Mouse (Mus musculus) heart, embryonic 10.5 days (tissue): ENCODE measurements around the gene Taar7d. TPM values are rescaled to one million over a fixed set of nuclear protein-coding genes. Genes with fewer than 3 reads are reported as not detected.

ENCODE experiments used
- DNase-seq: peaks from one replicate; pipeline ENCODE4 v3.0.0-alpha.2; 2017; ENCODE audit warnings: low spot score
- H3K27ac ChIP-seq: fragments of 300-500 bp; sonication (generic); 2 replicates; pipeline ENCODE4 v1.5.1; 2016; ENCODE audit warnings: mild to moderate bottlenecking
- H3K27me3 ChIP-seq: fragments of 300-500 bp; sonication (generic); 2 replicates; pipeline ENCODE4 v1.6.1; 2016; ENCODE audit warnings: mild to moderate bottlenecking; ENCODE audit not compliant: poor library complexity, insufficient read depth, severe bottlenecking
- H3K36me3 ChIP-seq: fragments of 300-500 bp; sonication (generic); 2 replicates; pipeline ENCODE4 v1.6.1; 2016; ENCODE audit warnings: mild to moderate bottlenecking, moderate library complexity
- H3K4me1 ChIP-seq: fragments of 300-500 bp; sonication (generic); 2 replicates; pipeline ENCODE4 v1.6.1; 2016; ENCODE audit warnings: mild to moderate bottlenecking
- H3K4me3 ChIP-seq: fragments of 300-500 bp; sonication (generic); 2 replicates; pipeline ENCODE4 v1.5.1; 2016; ENCODE audit warnings: mild to moderate bottlenecking, moderate library complexity
- H3K9me3 ChIP-seq: fragments of 300-500 bp; sonication (generic); 2 replicates; pipeline ENCODE4 v1.6.1; 2016; ENCODE audit warnings: mild to moderate bottlenecking, moderate library complexity
- WGBS: fragments of 180-500 bp; shearing (Covaris S2); methylation state at CpG from one replicate; pipeline ENCODE4 v1.1.7; 2016; 5-methylcytosine and 5-hydroxymethylcytosine counted together
- polyA plus RNA-seq: library from polyadenylated mRNA; unstranded; fragments of >200 nt; fragmentation: Nextera tagmentation; extraction: Ambion mirVana; gene quantifications from 2 replicates; pipeline ENCODE4 v1.2.1, GENCODE M21; 2016

Gene Taar7d
- not detected in 2 replicates for polyA plus RNA-seq

- Histone ChIP-seq H3K4me1 (no peaks in the 10 kb centered on the region), H3K4me3 (no peak within 1 kb of the TSS), H3K36me3 (no peaks in the 10 kb centered on the region), H3K9me3 (no peaks in the 10 kb centered on the region), H3K27me3 (no peaks in the 10 kb centered on the region), H3K27ac (no peak within 1 kb of the TSS)
- no peak for DNase-seq
Observed at GRCm38 (mm10) chr10:24026922-24027321, at the start of gene Taar7d. Gene Taar7d, plus strand, starts transcription at chr10:24027222.

GRCm38 (mm10) chr10:23977958-23978357, 49.1 kb upstream of the Taar7d start:
- no peaks in the 10 kb centered on the region for H3K4me1 ChIP-seq
- no peak overlapping the region for H3K4me3 ChIP-seq
- DNase-seq: no peak
- 52% methylated on average over 4 of the region's 4 CpGs for WGBS
- H3K27ac ChIP-seq: no peak overlapping the region
- H3K9me3 ChIP-seq: no peaks in the 10 kb centered on the region
- no peaks in the 10 kb centered on the region for H3K27me3 ChIP-seq
- no peaks in the 10 kb centered on the region for H3K36me3 ChIP-seq

GRCm38 (mm10) chr10:23978901-23979705, 47.9 kb upstream of the Taar7d start:
- peak; percentile 84 for DNase-seq
- Histone ChIP-seq H3K9me3 (no peaks in the 10 kb centered on the region), H3K27ac (no peak overlapping the region), H3K27me3 (no peaks in the 10 kb centered on the region), H3K4me3 (no peak overlapping the region), H3K4me1 (no peaks in the 10 kb centered on the region), H3K36me3 (no peaks in the 10 kb centered on the region)
- 41% methylated on average over 16 of the region's 16 CpGs for WGBS

GRCm38 (mm10) chr10:23985546-23985945, 41.5 kb upstream of the Taar7d start, which contains the start of gene Taar6:
Gene Taar6, minus strand, starts transcription at chr10:23985646.
- Histone ChIP-seq H3K4me3 (no peak within 1 kb of the TSS), H3K36me3 (0 out of 2 replicates have a peak, but pooled peaks cover 2% of the 10 kb centered on the region), H3K27ac (no peak within 1 kb of the TSS), H3K4me1 (no peaks in the 10 kb centered on the region), H3K9me3 (no peaks in the 10 kb centered on the region), H3K27me3 (peaks cover 4% of the 10 kb centered on the region; the same call in 1 of the 2 replicates)
- no peak for DNase-seq
- 76% methylated on average over 8 of the region's 8 CpGs for WGBS

- Histone ChIP-seq H3K36me3 (0 out of 2 replicates have a peak, but pooled peaks cover 2% of the 10 kb centered on the region), H3K27ac (no peak overlapping the region), H3K4me3 (no peak overlapping the region), H3K27me3 (peaks cover 4% of the 10 kb centered on the region; the same call in 1 of the 2 replicates), H3K4me1 (no peaks in the 10 kb centered on the region), H3K9me3 (no peaks in the 10 kb centered on the region)
- 82% methylated on average over 5 of the region's 5 CpGs for WGBS
- DNase-seq: no peak
Observed at GRCm38 (mm10) chr10:23986419-23986818, 40.6 kb upstream of the Taar7d start.

GRCm38 (mm10) chr10:23993381-23993780, 33.6 kb upstream of the Taar7d start, which contains the start of gene Taar7a:
Gene Taar7a, minus strand, starts transcription at chr10:23993481.
- H3K27me3 ChIP-seq: peaks cover 3% of the 10 kb centered on the region; the same call in 1 of the 2 replicates
- H3K4me1 ChIP-seq: no peaks in the 10 kb centered on the region
- 89% methylated on average over 3 of the region's 3 CpGs for WGBS
- no peaks in the 10 kb centered on the region for H3K9me3 ChIP-seq
- no peak within 1 kb of the TSS for H3K4me3 ChIP-seq
- no peak for DNase-seq
- no peak within 1 kb of the TSS for H3K27ac ChIP-seq
- 0 out of 2 replicates have a peak, but pooled peaks cover 2% of the 10 kb centered on the region for H3K36me3 ChIP-seq

GRCm38 (mm10) chr10:23999639-24000038, 27.4 kb upstream of the Taar7d start, which contains the start of gene Taar7b:
Gene Taar7b, plus strand, starts transcription at chr10:23999939.
- 78% methylated on average over 1 of the region's 1 CpGs for WGBS
- Histone ChIP-seq H3K4me3 (no peak within 1 kb of the TSS), H3K9me3 (no peaks in the 10 kb centered on the region), H3K36me3 (no peaks in the 10 kb centered on the region), H3K27me3 (no peaks in the 10 kb centered on the region), H3K27ac (no peak within 1 kb of the TSS), H3K4me1 (no peaks in the 10 kb centered on the region)
- no peak for DNase-seq

GRCm38 (mm10) chr10:24006442-24006841, 20.6 kb upstream of the Taar7d start:
- H3K9me3 ChIP-seq: no peaks in the 10 kb centered on the region
- H3K27me3 ChIP-seq: no peaks in the 10 kb centered on the region
- H3K4me1 ChIP-seq: no peaks in the 10 kb centered on the region
- no peak for DNase-seq
- no peaks in the 10 kb centered on the region for H3K36me3 ChIP-seq
- H3K27ac ChIP-seq: no peak overlapping the region
- 67% methylated on average over 1 of the region's 1 CpGs for WGBS
- no peak overlapping the region for H3K4me3 ChIP-seq

GRCm38 (mm10) chr10:24007034-24007433, 20.0 kb upstream of the Taar7d start:
- Histone ChIP-seq H3K27me3 (no peaks in the 10 kb centered on the region), H3K36me3 (no peaks in the 10 kb centered on the region), H3K4me1 (no peaks in the 10 kb centered on the region), H3K27ac (no peak overlapping the region), H3K4me3 (no peak overlapping the region), H3K9me3 (no peaks in the 10 kb centered on the region)
- DNase-seq: no peak
- WGBS: 36% methylated on average over 2 of the region's 2 CpGs

GRCm38 (mm10) chr10:24008143-24008542, 18.9 kb upstream of the Taar7d start:
- Histone ChIP-seq H3K4me1 (no peaks in the 10 kb centered on the region), H3K36me3 (no peaks in the 10 kb centered on the region), H3K4me3 (no peak overlapping the region), H3K27me3 (no peaks in the 10 kb centered on the region), H3K9me3 (no peaks in the 10 kb centered on the region), H3K27ac (no peak overlapping the region)
- WGBS: 86% methylated on average over 1 of the region's 1 CpGs
- no peak for DNase-seq

- H3K36me3 ChIP-seq: no peaks in the 10 kb centered on the region
- no peak overlapping the region for H3K4me3 ChIP-seq
- no peaks in the 10 kb centered on the region for H3K9me3 ChIP-seq
- DNase-seq: no peak
- no peak overlapping the region for H3K27ac ChIP-seq
- no peaks in the 10 kb centered on the region for H3K4me1 ChIP-seq
- no peaks in the 10 kb centered on the region for H3K27me3 ChIP-seq
Observed at GRCm38 (mm10) chr10:24031347-24031746, 4.3 kb downstream of the Taar7d start.

- WGBS: 84% methylated on average over 2 of the region's 2 CpGs
Observed at GRCm38 (mm10) chr10:24037314-24037713, 10.3 kb downstream of the Taar7d start, which contains the start of gene Taar7e. Gene Taar7e, plus strand, starts transcription at chr10:24037614.

GRCm38 (mm10) chr10:24040120-24040869, 13.3 kb downstream of the Taar7d start:
- DNase-seq: no peak
- no peaks in the 10 kb centered on the region for H3K27me3 ChIP-seq

More at GRCm38 (mm10) chr10:24037314-24037713, 10.3 kb downstream of the Taar7d start, which contains the start of gene Taar7e:
- no peaks in the 10 kb centered on the region for H3K4me1 ChIP-seq
- H3K36me3 ChIP-seq: no peaks in the 10 kb centered on the region
- DNase-seq: no peak
- no peaks in the 10 kb centered on the region for H3K27me3 ChIP-seq
- no peak within 1 kb of the TSS for H3K4me3 ChIP-seq
- H3K27ac ChIP-seq: no peak within 1 kb of the TSS
- H3K9me3 ChIP-seq: no peaks in the 10 kb centered on the region

More at GRCm38 (mm10) chr10:24040120-24040869, 13.3 kb downstream of the Taar7d start:
- Histone ChIP-seq H3K36me3 (no peaks in the 10 kb centered on the region), H3K4me3 (no peak overlapping the region), H3K4me1 (no peaks in the 10 kb centered on the region), H3K9me3 (no peaks in the 10 kb centered on the region), H3K27ac (no peak overlapping the region)
- WGBS: 52% methylated on average over 2 of the region's 2 CpGs
